Mouse (Mus musculus): Measurements from ENCODE around the gene Tm9sf1. TPM values are rescaled to one million over a fixed set of nuclear protein-coding genes. Genes with fewer than 3 reads are reported as not detected.

The Tm9sf1 gene
- total RNA-seq (2014; rRNA removed) (47.7 and 60.3 TPM in 2 replicates), polyA plus RNA-seq (2015; fragmentation: Nextera tagmentation; extraction: Ambion mirVana) (48.2 and 54.3 TPM in 2 replicates)

- Histone ChIP-seq H3K4me1 (ENCODE audit: insufficient read depth, low read length) (0 out of 2 replicates have a peak, but pooled peaks cover 6% of the 10 kb centered on the region), H3K27ac (ENCODE audit: low read depth, low read length) (peak within 1 kb of the TSS; percentile 96), H3K27me3 (ENCODE audit: insufficient read depth, low read length) (no peaks in the 10 kb centered on the region), H3K9ac (replicated peaks; ENCODE audit: low read length, poor library complexity, severe bottlenecking) (peak within 1 kb of the TSS; percentile 94), H3K9me3 (ENCODE audit: low read length) (no peaks in the 10 kb centered on the region), H3K4me3 (ENCODE audit: low read depth, low read length) (peak within 1 kb of the TSS; percentile 97), H3K4me2 (ENCODE audit: low read depth, low read length, poor library complexity, severe bottlenecking) (peak within 1 kb of the TSS; percentile 77), H3K36me3 (ENCODE audit: insufficient read depth, low read length) (peaks cover 22% of the 10 kb centered on the region)
- WGBS = under 1% methylated on average over 89 of the region's 89 CpGs
- ATAC-seq (ENCODE audit: low FRiP score) (peak; percentile 87), DNase-seq (ENCODE audit: low spot score) (peak; percentile 80)
- peak; percentile 11; the same call in 1 of the 2 replicates for TF ChIP-seq CTCF (IDR thresholded peaks at IDR 0.05)
Observed at GRCm38 (mm10) chr14:55643060-55643907, at the start of gene Tm9sf1. Tm9sf1 (minus strand) TSS chr14:55643806.

GRCm38 (mm10) chr14:55689433-55689832 lies 45.8 kb upstream of the Tm9sf1 start:
- ATAC-seq (ENCODE audit: low FRiP score) (no peak), DNase-seq (ENCODE audit: low spot score) (no peak)
- TF ChIP-seq CTCF (IDR thresholded peaks at IDR 0.05) = no peak
- Histone ChIP-seq H3K4me3 (ENCODE audit: low read depth, low read length) (no peak overlapping the region), H3K9ac (replicated peaks; ENCODE audit: low read length, poor library complexity, severe bottlenecking) (no peak overlapping the region), H3K4me1 (ENCODE audit: insufficient read depth, low read length) (no peaks in the 10 kb centered on the region), H3K36me3 (ENCODE audit: insufficient read depth, low read length) (no peaks in the 10 kb centered on the region), H3K9me3 (ENCODE audit: low read length) (no peaks in the 10 kb centered on the region), H3K27ac (ENCODE audit: low read depth, low read length) (no peak overlapping the region), H3K4me2 (ENCODE audit: low read depth, low read length, poor library complexity, severe bottlenecking) (no peak overlapping the region), H3K27me3 (ENCODE audit: insufficient read depth, low read length) (no peaks in the 10 kb centered on the region)
- 78% methylated on average over 10 of the region's 10 CpGs for WGBS

GRCm38 (mm10) chr14:55682118-55682493 lies 38.5 kb upstream of the Tm9sf1 start:
- H3K9ac ChIP-seq (replicated peaks; ENCODE audit: low read length, poor library complexity, severe bottlenecking) = no peak overlapping the region
- no peak overlapping the region for H3K27ac ChIP-seq (ENCODE audit: low read depth, low read length)
- peak overlapping the region; percentile 46 for H3K4me3 ChIP-seq (ENCODE audit: low read depth, low read length)
- H3K4me1 ChIP-seq (ENCODE audit: insufficient read depth, low read length) = no peaks in the 10 kb centered on the region
- no peak for TF ChIP-seq CTCF (IDR thresholded peaks at IDR 0.05)
- H3K36me3 ChIP-seq (ENCODE audit: insufficient read depth, low read length) = peaks cover 22% of the 10 kb centered on the region
- no peak for DNase-seq (ENCODE audit: low spot score)
- peak overlapping the region; percentile 68 for H3K4me2 ChIP-seq (ENCODE audit: low read depth, low read length, poor library complexity, severe bottlenecking)
- no peaks in the 10 kb centered on the region for H3K9me3 ChIP-seq (ENCODE audit: low read length)
- 13% methylated on average over 3 of the region's 3 CpGs for WGBS
- peak; percentile 1; the same call in 1 of the 2 replicates for ATAC-seq (ENCODE audit: low FRiP score)
- no peaks in the 10 kb centered on the region for H3K27me3 ChIP-seq (ENCODE audit: insufficient read depth, low read length)

GRCm38 (mm10) chr14:55681160-55682117 lies 37.8 kb upstream of the Tm9sf1 start, which contains the start of gene Tinf2:
Tinf2 (minus strand) TSS chr14:55681820.
- peak within 1 kb of the TSS; percentile 68 for H3K4me2 ChIP-seq (ENCODE audit: low read depth, low read length, poor library complexity, severe bottlenecking)
- H3K9ac ChIP-seq (replicated peaks; ENCODE audit: low read length, poor library complexity, severe bottlenecking) = peak within 1 kb of the TSS; percentile 55
- H3K27me3 ChIP-seq (ENCODE audit: insufficient read depth, low read length) = no peaks in the 10 kb centered on the region
- peak; percentile 98 for ATAC-seq (ENCODE audit: low FRiP score)
- under 1% methylated on average over 66 of the region's 66 CpGs for WGBS
- no peaks in the 10 kb centered on the region for H3K9me3 ChIP-seq (ENCODE audit: low read length)
- no peaks in the 10 kb centered on the region for H3K4me1 ChIP-seq (ENCODE audit: insufficient read depth, low read length)
- TF ChIP-seq CTCF (IDR thresholded peaks at IDR 0.05) = peak; percentile 91
- H3K4me3 ChIP-seq (ENCODE audit: low read depth, low read length) = peak within 1 kb of the TSS; percentile 46
- peak; percentile 98 for DNase-seq (ENCODE audit: low spot score)
- H3K36me3 ChIP-seq (ENCODE audit: insufficient read depth, low read length) = peaks cover 29% of the 10 kb centered on the region
- H3K27ac ChIP-seq (ENCODE audit: low read depth, low read length) = peak within 1 kb of the TSS; percentile 40

- ATAC-seq (ENCODE audit: low FRiP score) (no peak), DNase-seq (ENCODE audit: low spot score) (no peak)
- H3K9ac ChIP-seq (replicated peaks; ENCODE audit: low read length, poor library complexity, severe bottlenecking) = no peak overlapping the region
- TF ChIP-seq CTCF (IDR thresholded peaks at IDR 0.05) = no peak
- 94% methylated on average over 4 of the region's 4 CpGs for WGBS
- no peaks in the 10 kb centered on the region for H3K4me1 ChIP-seq (ENCODE audit: insufficient read depth, low read length)
- H3K27ac ChIP-seq (ENCODE audit: low read depth, low read length) = no peak overlapping the region
- H3K4me3 ChIP-seq (ENCODE audit: low read depth, low read length) = no peak overlapping the region
- H3K9me3 ChIP-seq (ENCODE audit: low read length) = no peaks in the 10 kb centered on the region
- H3K4me2 ChIP-seq (ENCODE audit: low read depth, low read length, poor library complexity, severe bottlenecking) = no peak overlapping the region
- no peaks in the 10 kb centered on the region for H3K27me3 ChIP-seq (ENCODE audit: insufficient read depth, low read length)
- H3K36me3 ChIP-seq (ENCODE audit: insufficient read depth, low read length) = peaks cover 35% of the 10 kb centered on the region
Observed at GRCm38 (mm10) chr14:55677615-55678014, 34.0 kb upstream of the Tm9sf1 start.
